Comparison of ENCODE assay signal across 10 mouse cellular contexts in the genomic region with DNA sequence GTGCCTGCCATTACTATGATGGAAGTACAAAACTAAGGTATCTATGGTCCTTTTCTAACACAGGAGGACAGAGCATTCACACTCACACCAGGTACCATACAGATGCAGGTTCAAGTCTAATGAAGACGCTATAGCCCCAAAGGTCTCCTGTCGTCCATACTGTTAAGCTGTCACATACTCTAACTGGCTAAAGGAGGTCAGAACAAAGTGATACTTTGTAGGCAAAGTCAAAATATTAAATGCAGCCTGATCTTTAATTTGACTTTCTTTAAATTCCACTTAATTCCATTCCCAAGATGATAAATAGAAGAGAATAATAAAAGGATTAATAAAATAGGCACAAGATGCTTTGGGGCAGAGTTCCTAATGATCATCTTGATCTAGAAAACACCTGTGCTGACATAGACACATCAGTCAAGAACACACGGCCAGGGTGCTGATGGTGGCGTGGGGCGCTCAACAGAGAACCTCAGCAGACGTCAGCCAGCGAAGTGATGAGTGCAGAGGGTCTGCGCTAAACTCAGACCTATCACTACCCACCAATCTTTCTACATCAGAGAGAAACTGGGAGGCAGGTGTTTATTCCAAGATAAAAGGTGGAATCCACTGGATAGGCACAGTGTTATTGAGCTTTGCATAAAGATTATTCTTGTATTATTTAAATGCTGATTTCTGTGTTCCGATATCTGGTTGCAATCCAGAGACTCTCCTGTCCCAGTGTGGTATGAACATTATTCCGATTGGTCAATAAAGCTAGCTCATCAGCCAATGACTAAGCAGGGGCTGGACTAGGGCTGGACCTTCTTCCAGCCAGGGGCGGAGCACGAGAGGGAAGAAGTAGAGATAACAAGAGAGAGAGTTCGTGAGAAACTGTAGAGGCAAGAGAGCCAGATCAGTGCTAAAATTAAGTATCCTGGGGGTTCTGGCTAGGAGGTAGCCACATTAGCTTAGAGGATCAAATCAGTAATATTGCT. TPM values are rescaled to one million over a fixed set of nuclear protein-coding genes. Genes with fewer than 3 reads are reported as not detected.
DNase-seq lines count a peak whose midpoint lies in the region; ATAC-seq lines count a peak whose summit lies in the region.
"Had no signal": no experiment of that assay in that cellular context is flagged by ENCODE, and none has a peak within 500 bp of the region (broad histone marks: within the 10 kb centered on the region; RNA-seq: fewer than 3 reads in every experiment).

No protein-coding gene starts in this region.

- H3K27ac ChIP-seq in kidney, embryonic 14.5 days (ENCODE audit: low read depth, low read length): no peak overlapping the region
- H3K27ac ChIP-seq in hindbrain, embryonic 12.5 days: no peak overlapping the region
- H3K27ac ChIP-seq in midbrain, embryonic 13.5 days: no peak overlapping the region
- H3K27ac ChIP-seq: kidney, postnatal 0 days had no signal

- H3K9ac ChIP-seq in kidney, embryonic 14.5 days (ENCODE audit: low read depth, low read length): no peak overlapping the region
- no peak overlapping the region for H3K9ac ChIP-seq in hindbrain, embryonic 12.5 days
- no peak overlapping the region for H3K9ac ChIP-seq in midbrain, embryonic 13.5 days (replicated peaks)

- peaks cover 15% of the 10 kb centered on the region for H3K36me3 ChIP-seq in kidney, embryonic 14.5 days (ENCODE audit: control insufficient read depth, insufficient read depth, low read length)
- peaks cover 21% of the 10 kb centered on the region for H3K36me3 ChIP-seq in hindbrain, embryonic 12.5 days
- peaks cover 27% of the 10 kb centered on the region for H3K36me3 ChIP-seq in midbrain, embryonic 13.5 days

- ATAC-seq in kidney, embryonic 14.5 days (ENCODE audit: low FRiP score, low TSS enrichment): peak; percentile 74
- ATAC-seq in hindbrain, embryonic 12.5 days (ENCODE audit: low FRiP score): peak; percentile 67; the same call in 1 of the 2 replicates
- ATAC-seq in midbrain, embryonic 13.5 days: peak; percentile 57; the same call in 1 of the 2 replicates

- H3K4me2 ChIP-seq in kidney, embryonic 14.5 days (replicated peaks; ENCODE audit: low read depth, low read length): no peak overlapping the region
- no peak overlapping the region; the same call in 1 of the 2 replicates for H3K4me2 ChIP-seq in hindbrain, embryonic 12.5 days (replicated peaks)
- H3K4me2 ChIP-seq in midbrain, embryonic 13.5 days (replicated peaks): peak overlapping the region; percentile 4; the same call in 1 of the 2 replicates

- H3K27me3 ChIP-seq in kidney, embryonic 14.5 days (ENCODE audit: control insufficient read depth, insufficient read depth, low read length): no peaks in the 10 kb centered on the region
- H3K27me3 ChIP-seq in hindbrain, embryonic 12.5 days: no peaks in the 10 kb centered on the region
- H3K27me3 ChIP-seq in midbrain, embryonic 13.5 days: no peaks in the 10 kb centered on the region

- no peak overlapping the region for H3K4me3 ChIP-seq in kidney, embryonic 14.5 days (ENCODE audit: low read length)
- no peak overlapping the region for H3K4me3 ChIP-seq in hindbrain, embryonic 12.5 days
- H3K4me3 ChIP-seq in midbrain, embryonic 13.5 days (replicated peaks): no peak overlapping the region

- H3K4me1 ChIP-seq in kidney, embryonic 14.5 days (ENCODE audit: control insufficient read depth, insufficient read depth, low read length): no peaks in the 10 kb centered on the region
- H3K4me1 ChIP-seq in hindbrain, embryonic 12.5 days: no peaks in the 10 kb centered on the region
- H3K4me1 ChIP-seq in midbrain, embryonic 13.5 days (replicated peaks): no peaks in the 10 kb centered on the region

- no peak for DNase-seq in kidney, postnatal 10 days
- peak; percentile 16 for DNase-seq in brain, adult 2 months (ENCODE audit: low read depth, low spot score)
- no peak for DNase-seq in cerebellum, adult 9-10 months
- no peak for DNase-seq in ovary, adult 18-20 months (ENCODE audit: low spot score)
- no peak for DNase-seq in right cerebral cortex, postnatal 36 days (ENCODE audit: low spot score in 2 of 2)
- DNase-seq: thymus, postnatal 14 days had no signal

- H3K9me3 ChIP-seq in kidney, embryonic 14.5 days (ENCODE audit: control insufficient read depth, low read length): no peaks in the 10 kb centered on the region
- H3K9me3 ChIP-seq in hindbrain, embryonic 12.5 days (replicated peaks): no peaks in the 10 kb centered on the region
- H3K9me3 ChIP-seq in midbrain, embryonic 13.5 days: no peaks in the 10 kb centered on the region

- 60% methylated on average over 13 of the region's 13 CpGs for WGBS in kidney, embryonic 14.5 days
- WGBS in hindbrain, embryonic 12.5 days: 59% methylated on average over 13 of the region's 13 CpGs
- WGBS in midbrain, embryonic 13.5 days: 47% methylated on average over 13 of the region's 13 CpGs

RNA-seq across cellular contexts. Expression of a gene that starts 50.0 kb away (rescaled TPM):
- polyA plus RNA-seq in kidney, embryonic 14.5 days (2014; fragmentation: Nextera tagmentation; extraction: Ambion mirVana): 35.3 and 46.7 TPM in 2 replicates
- 33.3 and 33.5 TPM in 2 replicates for polyA plus RNA-seq in hindbrain, embryonic 12.5 days (2016; fragmentation: Nextera tagmentation; extraction: Ambion mirVana)
- polyA plus RNA-seq in midbrain, embryonic 13.5 days (2015; fragmentation: Nextera tagmentation; extraction: Ambion mirVana): 17.0 and 19.1 TPM in 2 replicates
